Mouse (Mus musculus): ENCODE results near the gene Gpc5. TPM values are rescaled to one million over a fixed set of nuclear protein-coding genes. Genes with fewer than 3 reads are reported as not detected.

Gpc5 gene
- polyA plus RNA-seq, 1 experiment: not detected

GRCm38 (mm10) chr14:115831854-115832625 is 740.0 kb downstream of the Gpc5 start:
- H3K4me1 ChIP-seq (ENCODE audit: control insufficient read depth, insufficient read depth, low read length): no peaks in the 10 kb centered on the region
- no peak overlapping the region for H3K27ac ChIP-seq (ENCODE audit: insufficient read depth, low read length)
- TF ChIP-seq POLR2A (IDR thresholded peaks at IDR 0.05; ENCODE audit: low read depth, low read length) (no peak), CTCF (IDR thresholded peaks at IDR 0.05; ENCODE audit: borderline replicate concordance, insufficient read depth, low read length) (no peak)
- H3K4me3 ChIP-seq (ENCODE audit: insufficient read depth, low read length): no peak overlapping the region

- no peak for TF ChIP-seq CTCF (IDR thresholded peaks at IDR 0.05; ENCODE audit: borderline replicate concordance, insufficient read depth, low read length)
- no peak overlapping the region for H3K27ac ChIP-seq (ENCODE audit: insufficient read depth, low read length)
- H3K4me1 ChIP-seq (ENCODE audit: control insufficient read depth, insufficient read depth, low read length): no peaks in the 10 kb centered on the region
- no peak overlapping the region for H3K4me3 ChIP-seq (ENCODE audit: insufficient read depth, low read length)
Observed at GRCm38 (mm10) chr14:115843783-115844182, 751.8 kb downstream of the Gpc5 start.

DNA sequence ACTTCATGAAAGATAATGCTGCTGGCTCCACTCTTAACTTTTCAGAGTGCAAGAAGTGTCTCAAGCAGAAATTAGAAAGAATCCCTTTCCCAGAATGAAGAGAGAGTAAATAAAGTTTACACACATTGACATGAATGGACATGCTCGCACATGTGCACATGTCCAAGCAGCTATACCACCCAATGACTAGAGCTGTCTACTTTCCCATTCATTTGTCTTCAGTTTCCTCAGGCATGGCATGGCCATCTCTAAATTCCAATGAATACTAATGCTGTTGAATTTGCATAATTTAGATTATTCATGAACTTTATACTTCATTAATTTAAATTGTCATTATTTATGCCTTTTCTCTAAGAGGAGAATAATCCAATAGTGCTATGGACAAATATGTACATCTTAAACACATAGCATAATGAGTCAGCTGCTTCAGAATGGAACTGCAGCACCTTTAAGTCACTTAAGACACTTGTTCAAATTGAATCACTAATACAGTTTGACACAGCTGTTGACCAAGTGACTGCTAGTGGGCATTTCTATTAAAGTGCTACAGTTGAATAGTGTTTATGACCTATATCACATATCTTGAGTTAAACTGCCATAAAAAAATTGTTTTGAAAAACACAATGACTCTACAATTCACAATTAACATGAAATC is 752.9 kb downstream of the Gpc5 start:
- H3K4me3 ChIP-seq (ENCODE audit: insufficient read depth, low read length): no peak overlapping the region
- H3K4me1 ChIP-seq (ENCODE audit: control insufficient read depth, insufficient read depth, low read length): no peaks in the 10 kb centered on the region
- TF ChIP-seq CTCF (IDR thresholded peaks at IDR 0.05; ENCODE audit: borderline replicate concordance, insufficient read depth, low read length) (no peak), POLR2A (IDR thresholded peaks at IDR 0.05; ENCODE audit: low read depth, low read length) (no peak)
- no peak overlapping the region for H3K27ac ChIP-seq (ENCODE audit: insufficient read depth, low read length)

DNA sequence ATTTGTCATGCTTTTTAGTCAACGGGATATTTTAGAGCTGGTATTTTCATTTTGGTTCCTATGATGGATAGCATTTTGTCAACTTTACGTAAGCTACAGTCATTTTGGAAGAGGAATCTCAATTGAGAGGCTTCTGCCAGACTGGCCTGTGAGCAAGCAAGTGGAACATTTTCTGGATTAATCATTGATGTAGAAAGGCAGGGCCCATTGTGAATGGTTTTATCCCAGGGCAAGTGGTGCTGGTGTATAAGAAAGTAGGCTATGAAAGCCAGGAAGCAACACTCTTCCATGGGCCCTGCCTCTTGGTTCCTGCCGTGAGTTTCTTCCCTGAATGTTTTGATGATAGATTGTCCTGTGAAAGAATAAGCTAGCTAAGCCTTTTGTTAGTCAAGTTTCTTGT is 777.1 kb downstream of the Gpc5 start:
- no peak overlapping the region for H3K27ac ChIP-seq (ENCODE audit: insufficient read depth, low read length)
- TF ChIP-seq CTCF (IDR thresholded peaks at IDR 0.05; ENCODE audit: borderline replicate concordance, insufficient read depth, low read length): no peak
- no peak for TF ChIP-seq POLR2A (IDR thresholded peaks at IDR 0.05; ENCODE audit: low read depth, low read length)
- no peaks in the 10 kb centered on the region for H3K4me1 ChIP-seq (ENCODE audit: control insufficient read depth, insufficient read depth, low read length)
- H3K4me3 ChIP-seq (ENCODE audit: insufficient read depth, low read length): no peak overlapping the region

GRCm38 (mm10) chr14:115976062-115976461 is 884.0 kb downstream of the Gpc5 start:
- Histone ChIP-seq H3K27ac (ENCODE audit: insufficient read depth, low read length) (no peak overlapping the region), H3K4me1 (ENCODE audit: control insufficient read depth, insufficient read depth, low read length) (no peaks in the 10 kb centered on the region), H3K4me3 (ENCODE audit: insufficient read depth, low read length) (no peak overlapping the region)
- TF ChIP-seq CTCF (IDR thresholded peaks at IDR 0.05; ENCODE audit: borderline replicate concordance, insufficient read depth, low read length) (no peak), POLR2A (IDR thresholded peaks at IDR 0.05; ENCODE audit: low read depth, low read length) (no peak)

GRCm38 (mm10) chr14:115979233-115979632 is 887.2 kb downstream of the Gpc5 start:
- H3K27ac ChIP-seq (ENCODE audit: insufficient read depth, low read length): no peak overlapping the region
- no peaks in the 10 kb centered on the region for H3K4me1 ChIP-seq (ENCODE audit: control insufficient read depth, insufficient read depth, low read length)
- TF ChIP-seq POLR2A (IDR thresholded peaks at IDR 0.05; ENCODE audit: low read depth, low read length) (no peak), CTCF (IDR thresholded peaks at IDR 0.05; ENCODE audit: borderline replicate concordance, insufficient read depth, low read length) (no peak)
- no peak overlapping the region for H3K4me3 ChIP-seq (ENCODE audit: insufficient read depth, low read length)

- no peaks in the 10 kb centered on the region for H3K4me1 ChIP-seq (ENCODE audit: control insufficient read depth, insufficient read depth, low read length)
- no peak overlapping the region for H3K27ac ChIP-seq (ENCODE audit: insufficient read depth, low read length)
- TF ChIP-seq POLR2A (IDR thresholded peaks at IDR 0.05; ENCODE audit: low read depth, low read length) (no peak), CTCF (IDR thresholded peaks at IDR 0.05; ENCODE audit: borderline replicate concordance, insufficient read depth, low read length) (no peak)
- no peak overlapping the region for H3K4me3 ChIP-seq (ENCODE audit: insufficient read depth, low read length)
Observed at GRCm38 (mm10) chr14:115990764-115991163, 898.7 kb downstream of the Gpc5 start.

DNA sequence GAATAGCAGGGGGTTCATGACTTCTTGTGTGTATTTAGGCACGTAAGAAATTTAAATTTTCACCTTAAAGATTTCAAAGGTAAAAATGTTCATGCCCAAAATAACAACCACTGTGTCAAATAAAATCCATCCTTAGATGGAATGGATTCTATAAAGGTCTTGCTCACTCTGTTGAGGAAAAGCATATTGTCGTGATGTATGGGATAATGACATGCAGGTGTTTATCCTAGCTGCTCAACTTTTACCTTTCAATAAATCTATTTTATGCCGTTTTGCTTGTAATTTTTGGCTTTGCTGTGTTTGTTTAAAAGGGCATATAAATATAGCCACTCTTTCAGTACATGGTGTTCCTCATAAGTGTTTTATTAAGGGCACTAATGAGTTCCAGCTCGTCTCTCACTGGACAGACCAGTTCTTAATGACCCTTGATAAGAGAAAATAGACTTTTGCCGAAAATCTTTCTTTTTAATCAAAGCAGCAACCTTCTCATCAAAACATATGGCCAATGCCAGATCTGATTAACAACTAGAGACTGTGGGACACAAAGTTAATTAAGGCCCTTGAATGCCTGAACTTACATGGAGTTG is 901.6 kb downstream of the Gpc5 start:
- TF ChIP-seq POLR2A (IDR thresholded peaks at IDR 0.05; ENCODE audit: low read depth, low read length) (no peak), CTCF (IDR thresholded peaks at IDR 0.05; ENCODE audit: borderline replicate concordance, insufficient read depth, low read length) (no peak)

DNA sequence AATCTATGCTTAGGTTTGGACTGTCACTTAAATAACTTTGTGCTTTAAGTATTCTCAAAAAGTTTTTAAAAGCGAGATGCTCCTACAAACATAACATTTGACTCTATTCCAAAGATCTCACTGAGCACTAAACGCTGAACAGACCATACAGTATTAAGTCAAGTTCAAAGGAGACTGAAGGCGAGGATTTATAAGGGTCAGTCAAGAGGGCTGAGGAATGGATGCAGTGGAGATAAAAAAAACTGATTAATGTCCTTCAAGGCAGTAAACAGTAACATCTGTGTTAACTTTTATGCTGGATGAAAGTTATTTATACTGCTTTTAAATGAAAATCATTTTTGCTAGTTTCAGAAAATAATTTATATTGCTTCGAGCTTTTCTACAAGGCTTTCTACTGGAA is 906.9 kb downstream of the Gpc5 start:
- no peak overlapping the region for H3K4me3 ChIP-seq (ENCODE audit: insufficient read depth, low read length)
- no peak for TF ChIP-seq POLR2A (IDR thresholded peaks at IDR 0.05; ENCODE audit: low read depth, low read length)
- TF ChIP-seq CTCF (IDR thresholded peaks at IDR 0.05; ENCODE audit: borderline replicate concordance, insufficient read depth, low read length): no peak
- H3K27ac ChIP-seq (ENCODE audit: insufficient read depth, low read length): no peak overlapping the region
- no peaks in the 10 kb centered on the region for H3K4me1 ChIP-seq (ENCODE audit: control insufficient read depth, insufficient read depth, low read length)

More for the DNA sequence above, 901.6 kb downstream of the Gpc5 start:
- Histone ChIP-seq H3K4me3 (ENCODE audit: insufficient read depth, low read length) (no peak overlapping the region), H3K27ac (ENCODE audit: insufficient read depth, low read length) (no peak overlapping the region), H3K4me1 (ENCODE audit: control insufficient read depth, insufficient read depth, low read length) (no peaks in the 10 kb centered on the region)

- Histone ChIP-seq H3K27ac (ENCODE audit: insufficient read depth, low read length) (no peak overlapping the region), H3K4me1 (ENCODE audit: control insufficient read depth, insufficient read depth, low read length) (no peaks in the 10 kb centered on the region), H3K4me3 (ENCODE audit: insufficient read depth, low read length) (no peak overlapping the region)
- TF ChIP-seq CTCF (IDR thresholded peaks at IDR 0.05; ENCODE audit: borderline replicate concordance, insufficient read depth, low read length) (no peak), POLR2A (IDR thresholded peaks at IDR 0.05; ENCODE audit: low read depth, low read length) (no peak)
Observed at GRCm38 (mm10) chr14:116087010-116087409, 995.0 kb downstream of the Gpc5 start.

Measured in embryonic fibroblast, embryonic 13.5 days (primary cell).